Mouse (Mus musculus): Measurements from ENCODE around the gene Ddx41. TPM values are rescaled to one million over a fixed set of nuclear protein-coding genes. Genes with fewer than 3 reads are reported as not detected.
A peak's percentile ranks its signal among the peaks of the same experiment; 100 is the strongest.
"Not testable (repeated sequence)": the region's sequence is repeated elsewhere in the genome, so short reads cannot be mapped to it uniquely, and the experiment has no call there.

The Ddx41 gene
- polyA plus RNA-seq, 1 experiment: 101 TPM

- Histone ChIP-seq H3K4me3 (ENCODE audit: extremely low read depth, insufficient read depth, insufficient read length) (peak within 1 kb of the TSS; percentile 90), H3K4me1 (ENCODE audit: control insufficient read depth, insufficient read depth, insufficient read length) (peaks cover 8% of the 10 kb centered on the region; the same call in 1 of the 2 replicates), H3K27ac (ENCODE audit: insufficient read depth, low read length) (peak within 1 kb of the TSS; percentile 36; the same call in 1 of the 2 replicates), H3K36me3 (ENCODE audit: control insufficient read depth, insufficient read depth, low read length) (no peaks in the 10 kb centered on the region; the same call in 1 of the 2 replicates), H3K27me3 (ENCODE audit: control insufficient read depth, insufficient read depth, low read length) (no peaks in the 10 kb centered on the region)
- DNase-seq (ENCODE audit: low read depth in 1 of 2, low spot score in 2 of 2): peak; percentile 66 to 95
- 3% methylated on average over 47 of the region's 47 CpGs for WGBS
- TF ChIP-seq CTCF (IDR thresholded peaks at IDR 0.05; ENCODE audit: extremely low read depth, insufficient read depth, insufficient read length, insufficient replicate concordance): no peak
- TF ChIP-seq POLR2A (IDR thresholded peaks at IDR 0.05; ENCODE audit: low read depth, low read length): no peak
Observed at GRCm38 (mm10) chr13:55571027-55571751, 34.7 kb upstream of the Ddx41 start, which contains the start of gene Fam193b. TSS of gene Fam193b (minus strand) at chr13:55571120.

- WGBS: under 1% methylated on average over 38 of the region's 47 CpGs
- H3K36me3 ChIP-seq (ENCODE audit: control insufficient read depth, insufficient read depth, low read length): no peaks in the 10 kb centered on the region; the same call in 1 of the 2 replicates
- peak overlapping the region; percentile 36; the same call in 1 of the 2 replicates for H3K27ac ChIP-seq (ENCODE audit: insufficient read depth, low read length)
- TF ChIP-seq POLR2A (IDR thresholded peaks at IDR 0.05; ENCODE audit: low read depth, low read length) (no peak), CTCF (IDR thresholded peaks at IDR 0.05; ENCODE audit: extremely low read depth, insufficient read depth, insufficient read length, insufficient replicate concordance) (no peak)
- H3K27me3 ChIP-seq (ENCODE audit: control insufficient read depth, insufficient read depth, low read length): no peaks in the 10 kb centered on the region
- H3K4me1 ChIP-seq (ENCODE audit: control insufficient read depth, insufficient read depth, insufficient read length): peaks cover 8% of the 10 kb centered on the region; the same call in 1 of the 2 replicates
- DNase-seq (ENCODE audit: low read depth in 1 of 2, low spot score in 2 of 2): no peak
- H3K4me3 ChIP-seq (ENCODE audit: extremely low read depth, insufficient read depth, insufficient read length): peak overlapping the region; percentile 90
Observed at GRCm38 (mm10) chr13:55570286-55570973, 34.0 kb upstream of the Ddx41 start.

- TF ChIP-seq POLR2A (IDR thresholded peaks at IDR 0.05; ENCODE audit: low read depth, low read length) (no peak), CTCF (IDR thresholded peaks at IDR 0.05; ENCODE audit: extremely low read depth, insufficient read depth, insufficient read length, insufficient replicate concordance) (no peak)
- 29% methylated on average over 16 of the region's 16 CpGs for WGBS
Observed at GRCm38 (mm10) chr13:55569726-55570285, 33.3 kb upstream of the Ddx41 start.

GRCm38 (mm10) chr13:55568524-55568923, 32.1 kb upstream of the Ddx41 start:
- H3K4me1 ChIP-seq (ENCODE audit: control insufficient read depth, insufficient read depth, insufficient read length); H3K27ac ChIP-seq (ENCODE audit: insufficient read depth, low read length); H3K27me3 ChIP-seq (ENCODE audit: control insufficient read depth, insufficient read depth, low read length); DNase-seq (ENCODE audit: low read depth in 1 of 2, low spot score in 2 of 2); H3K36me3 ChIP-seq (ENCODE audit: control insufficient read depth, insufficient read depth, low read length); H3K4me3 ChIP-seq (ENCODE audit: extremely low read depth, insufficient read depth, insufficient read length): not testable (repeated sequence)
- WGBS: 97% methylated on average over 4 of the region's 4 CpGs

More at GRCm38 (mm10) chr13:55569726-55570285, 33.3 kb upstream of the Ddx41 start:
- Histone ChIP-seq H3K4me1 (ENCODE audit: control insufficient read depth, insufficient read depth, insufficient read length) (peaks cover 8% of the 10 kb centered on the region; the same call in 1 of the 2 replicates), H3K27me3 (ENCODE audit: control insufficient read depth, insufficient read depth, low read length) (no peaks in the 10 kb centered on the region), H3K36me3 (ENCODE audit: control insufficient read depth, insufficient read depth, low read length) (no peaks in the 10 kb centered on the region; the same call in 1 of the 2 replicates), H3K27ac (ENCODE audit: insufficient read depth, low read length) (no peak overlapping the region), H3K4me3 (ENCODE audit: extremely low read depth, insufficient read depth, insufficient read length) (peak overlapping the region; percentile 90; the same call in 1 of the 2 replicates)
- no peak for DNase-seq (ENCODE audit: low read depth in 1 of 2, low spot score in 2 of 2)

- Histone ChIP-seq H3K4me3 (ENCODE audit: extremely low read depth, insufficient read depth, insufficient read length) (no peak overlapping the region), H3K27ac (ENCODE audit: insufficient read depth, low read length) (no peak overlapping the region), H3K4me1 (ENCODE audit: control insufficient read depth, insufficient read depth, insufficient read length) (peaks cover 8% of the 10 kb centered on the region; the same call in 1 of the 2 replicates), H3K27me3 (ENCODE audit: control insufficient read depth, insufficient read depth, low read length) (no peaks in the 10 kb centered on the region), H3K36me3 (ENCODE audit: control insufficient read depth, insufficient read depth, low read length) (peaks cover 3% of the 10 kb centered on the region; the same call in 1 of the 2 replicates)
- WGBS: 88% methylated on average over 2 of the region's 2 CpGs
- TF ChIP-seq CTCF (IDR thresholded peaks at IDR 0.05; ENCODE audit: extremely low read depth, insufficient read depth, insufficient read length, insufficient replicate concordance) (no peak), POLR2A (IDR thresholded peaks at IDR 0.05; ENCODE audit: low read depth, low read length) (no peak)
- DNase-seq (ENCODE audit: low read depth in 1 of 2, low spot score in 2 of 2): no peak
Observed at GRCm38 (mm10) chr13:55567949-55568348, 31.5 kb upstream of the Ddx41 start.

- H3K36me3 ChIP-seq (ENCODE audit: control insufficient read depth, insufficient read depth, low read length): peaks cover 3% of the 10 kb centered on the region; the same call in 1 of the 2 replicates
- WGBS: 81% methylated on average over 6 of the region's 6 CpGs
- TF ChIP-seq CTCF (IDR thresholded peaks at IDR 0.05; ENCODE audit: extremely low read depth, insufficient read depth, insufficient read length, insufficient replicate concordance) (no peak), POLR2A (IDR thresholded peaks at IDR 0.05; ENCODE audit: low read depth, low read length) (no peak)
Observed at GRCm38 (mm10) chr13:55567001-55567400, 30.5 kb upstream of the Ddx41 start.

More at GRCm38 (mm10) chr13:55567001-55567400, 30.5 kb upstream of the Ddx41 start:
- Histone ChIP-seq H3K4me3 (ENCODE audit: extremely low read depth, insufficient read depth, insufficient read length) (no peak overlapping the region), H3K27me3 (ENCODE audit: control insufficient read depth, insufficient read depth, low read length) (no peaks in the 10 kb centered on the region), H3K27ac (ENCODE audit: insufficient read depth, low read length) (no peak overlapping the region), H3K4me1 (ENCODE audit: control insufficient read depth, insufficient read depth, insufficient read length) (peaks cover 8% of the 10 kb centered on the region; the same call in 1 of the 2 replicates)
- no peak for DNase-seq (ENCODE audit: low read depth in 1 of 2, low spot score in 2 of 2)
